Mouse (Mus musculus) hindbrain, embryonic 13.5 days (tissue): ENCODE measurements around the gene Cyp2f2. TPM values are rescaled to one million over a fixed set of nuclear protein-coding genes. Genes with fewer than 3 reads are reported as not detected.

Experiments
- ATAC-seq: fragments of 200-750 bp; cut with Nextera tagmentation; 2 replicates; pipeline ENCODE4 v1.8.0; 2017; ENCODE audit warnings: moderate TSS enrichment; ENCODE audit not compliant: low FRiP score
- H3K27ac ChIP-seq: fragments of 300-500 bp; sonication (generic); 2 replicates; pipeline ENCODE4 v1.5.1; 2015; ENCODE audit warnings: inconsistent platforms, mild to moderate bottlenecking, moderate library complexity
- H3K27me3 ChIP-seq: fragments of 300-500 bp; sonication (generic); 2 replicates; pipeline ENCODE4 v1.6.1; 2015; ENCODE audit warnings: mild to moderate bottlenecking, inconsistent platforms
- H3K36me3 ChIP-seq: fragments of 300-500 bp; sonication (generic); 2 replicates; pipeline ENCODE4 v1.6.1; 2015; ENCODE audit warnings: mild to moderate bottlenecking, inconsistent platforms
- H3K4me1 ChIP-seq: fragments of 300-500 bp; sonication (generic); replicated peaks from 2 replicates; pipeline ENCODE4 v1.6.1; 2015; ENCODE audit warnings: inconsistent platforms
- H3K4me2 ChIP-seq: fragments of 300-500 bp; sonication (generic); 2 replicates; pipeline ENCODE4 v1.6.1; 2015; ENCODE audit warnings: inconsistent platforms, mild to moderate bottlenecking, moderate library complexity
- H3K4me3 ChIP-seq: fragments of 300-500 bp; sonication (generic); 2 replicates; pipeline ENCODE4 v1.5.1; 2015; ENCODE audit warnings: mild to moderate bottlenecking, inconsistent platforms
- H3K9ac ChIP-seq: fragments of 300-500 bp; sonication (generic); 2 replicates; pipeline ENCODE4 v1.6.1; 2015; ENCODE audit warnings: mild to moderate bottlenecking, inconsistent platforms
- H3K9me3 ChIP-seq: fragments of 300-500 bp; sonication (generic); 2 replicates; pipeline ENCODE4 v1.6.1; 2016; ENCODE audit warnings: inconsistent platforms
- WGBS: fragments of 180-500 bp; shearing (Covaris S2); methylation state at CpG from one replicate; pipeline ENCODE4 v1.1.7; 2015; 5-methylcytosine and 5-hydroxymethylcytosine counted together
- polyA plus RNA-seq: library from polyadenylated mRNA; unstranded; fragments of >200 nt; fragmentation: Nextera tagmentation; extraction: Ambion mirVana; gene quantifications from 2 replicates; pipeline ENCODE4 v1.2.1, GENCODE M21; 2015

The Cyp2f2 gene
- polyA plus RNA-seq, 1 experiment from 2014 or later = 0.12 TPM

DNA sequence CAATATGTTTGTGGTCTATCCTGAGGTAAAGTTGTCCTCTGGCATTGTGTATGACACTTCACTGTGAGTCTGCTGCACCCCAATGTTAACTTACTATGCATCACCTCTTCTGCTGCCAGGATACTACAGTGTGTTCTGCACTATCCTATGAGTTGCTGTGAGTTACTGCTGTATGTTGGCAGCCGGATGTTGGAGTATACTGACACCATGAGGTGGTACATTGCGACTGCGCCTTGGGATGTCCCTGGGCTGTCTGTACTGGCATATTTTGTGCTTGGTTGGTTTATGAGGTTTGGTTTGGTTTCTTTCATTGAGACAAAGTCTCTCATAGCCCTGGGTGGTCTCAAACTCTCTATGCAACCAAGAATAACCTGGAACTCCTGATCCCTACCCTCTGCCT lies 8.5 kb downstream of the Cyp2f2 start:
- H3K4me1 ChIP-seq = no peaks in the 10 kb centered on the region
- WGBS = 59% methylated on average over 3 of the region's 3 CpGs
- H3K4me2 ChIP-seq = no peak overlapping the region
- no peaks in the 10 kb centered on the region for H3K27me3 ChIP-seq
- no peak overlapping the region for H3K27ac ChIP-seq
- no peak overlapping the region for H3K9ac ChIP-seq
- peak; percentile 36; the same call in 1 of the 2 replicates for ATAC-seq
- no peaks in the 10 kb centered on the region for H3K36me3 ChIP-seq
- no peaks in the 10 kb centered on the region for H3K9me3 ChIP-seq
- no peak overlapping the region for H3K4me3 ChIP-seq

DNA sequence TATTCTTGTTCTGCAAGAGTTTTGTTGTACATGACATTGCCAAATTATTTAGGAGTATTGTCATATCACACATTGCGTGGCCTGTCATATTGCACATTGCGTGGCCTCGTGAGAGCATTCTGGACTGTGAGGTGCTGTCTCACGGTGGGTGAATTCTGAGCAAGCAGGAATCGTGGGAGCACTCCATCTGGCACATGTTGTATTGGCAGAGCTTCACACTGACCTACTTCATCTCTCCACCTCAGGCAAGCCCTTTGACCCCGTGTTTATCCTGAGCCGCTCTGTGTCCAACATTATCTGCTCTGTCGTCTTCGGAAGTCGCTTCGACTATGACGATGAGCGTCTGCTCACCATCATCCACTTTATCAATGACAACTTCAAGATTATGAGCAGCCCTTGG lies 9.2 kb downstream of the Cyp2f2 start:
- Histone ChIP-seq H3K9ac (no peak overlapping the region), H3K4me1 (no peaks in the 10 kb centered on the region), H3K4me2 (no peak overlapping the region), H3K4me3 (no peak overlapping the region), H3K27me3 (no peaks in the 10 kb centered on the region), H3K9me3 (no peaks in the 10 kb centered on the region), H3K27ac (no peak overlapping the region), H3K36me3 (no peaks in the 10 kb centered on the region)
- WGBS = 92% methylated on average over 13 of the region's 13 CpGs
- ATAC-seq = no peak

DNA sequence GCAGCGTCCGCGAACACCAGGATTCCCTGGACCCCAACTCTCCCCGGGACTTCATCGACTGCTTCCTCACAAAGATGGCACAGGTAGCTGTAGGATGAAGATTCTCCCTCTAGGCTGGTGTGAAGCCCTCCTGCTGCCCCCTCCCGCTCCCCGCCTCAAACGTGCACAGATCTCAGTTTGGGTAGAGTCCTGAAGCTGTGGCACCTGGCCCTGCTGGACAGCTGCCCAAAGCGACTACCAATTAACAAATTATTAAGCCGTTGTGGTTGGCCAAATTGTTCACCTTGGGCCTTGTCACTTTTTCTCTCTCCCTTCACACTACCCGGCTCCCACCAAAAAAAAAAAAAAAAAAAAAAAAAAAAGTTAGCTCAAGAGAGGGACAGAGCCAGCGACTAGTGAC lies 10.1 kb downstream of the Cyp2f2 start:
- Histone ChIP-seq H3K4me1 (no peaks in the 10 kb centered on the region), H3K36me3 (no peaks in the 10 kb centered on the region), H3K4me2 (no peak overlapping the region), H3K9me3 (no peaks in the 10 kb centered on the region), H3K27ac (no peak overlapping the region), H3K4me3 (no peak overlapping the region), H3K9ac (no peak overlapping the region), H3K27me3 (no peaks in the 10 kb centered on the region)
- WGBS = 92% methylated on average over 12 of the region's 12 CpGs
- ATAC-seq = no peak

DNA sequence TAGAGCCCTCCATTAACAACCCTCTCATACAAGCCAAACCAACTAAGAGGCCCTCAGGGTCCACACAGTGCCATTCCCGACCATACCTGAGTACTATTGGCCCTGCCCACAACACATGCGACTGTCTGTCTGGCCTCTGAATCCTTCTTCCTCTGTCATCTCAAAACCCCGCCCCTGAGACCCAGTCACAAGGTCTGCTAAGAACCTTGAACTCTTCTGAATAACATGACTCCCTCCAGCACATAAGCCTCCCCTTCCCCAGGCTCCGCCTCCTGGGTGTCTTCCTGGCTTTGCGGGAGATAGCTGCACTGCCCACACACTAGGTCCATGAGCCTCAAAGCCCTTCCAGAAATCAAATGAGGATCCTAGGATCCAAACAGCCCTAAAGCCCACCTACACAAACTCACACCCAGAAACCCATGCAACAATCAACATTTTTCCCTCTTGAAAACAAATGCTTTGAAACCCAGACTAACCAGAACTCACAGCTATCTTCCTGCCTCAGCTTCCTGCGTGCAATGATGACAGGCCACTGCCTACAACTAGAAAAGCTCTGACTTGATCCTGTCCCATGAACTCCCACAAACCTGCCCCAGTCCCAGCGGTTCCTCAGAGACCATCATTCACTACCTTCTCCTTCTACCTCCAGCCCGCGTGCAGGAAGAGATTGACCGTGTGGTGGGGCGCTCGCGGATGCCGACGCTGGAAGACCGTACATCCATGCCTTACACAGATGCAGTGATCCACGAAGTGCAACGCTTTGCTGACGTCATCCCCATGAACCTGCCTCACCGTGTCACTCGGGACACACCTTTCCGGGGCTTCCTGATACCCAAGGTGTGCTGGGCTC lies 11.0 kb downstream of the Cyp2f2 start:
- no peak overlapping the region for H3K9ac ChIP-seq
- WGBS = 90% methylated on average over 22 of the region's 22 CpGs
- H3K27me3 ChIP-seq = no peaks in the 10 kb centered on the region
- no peaks in the 10 kb centered on the region for H3K36me3 ChIP-seq
- no peak overlapping the region for H3K4me2 ChIP-seq
- no peak for ATAC-seq
- no peak overlapping the region for H3K4me3 ChIP-seq
- no peak overlapping the region for H3K27ac ChIP-seq
- H3K4me1 ChIP-seq = no peaks in the 10 kb centered on the region
- H3K9me3 ChIP-seq = no peaks in the 10 kb centered on the region

DNA sequence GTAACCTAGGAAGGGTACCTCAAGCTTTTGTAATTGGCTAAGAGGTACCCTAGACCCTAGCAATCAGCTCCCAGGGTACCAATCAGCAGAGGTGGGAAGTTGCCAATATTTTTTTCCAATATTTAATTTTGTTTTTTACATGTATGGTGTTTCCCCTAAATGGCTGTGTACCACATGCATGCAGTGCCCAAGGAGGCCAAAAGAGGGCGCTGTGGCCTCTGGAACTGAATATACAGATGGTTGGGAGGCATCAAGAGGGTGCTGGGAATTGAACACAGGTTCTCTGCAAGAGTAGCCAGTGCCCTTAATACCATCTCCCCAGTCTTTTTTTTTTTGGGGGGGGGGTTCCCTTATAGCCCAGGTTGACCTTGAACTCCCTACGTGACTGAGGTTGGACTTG lies 11.7 kb downstream of the Cyp2f2 start:
- Histone ChIP-seq H3K27me3 (no peaks in the 10 kb centered on the region), H3K9me3 (no peaks in the 10 kb centered on the region), H3K4me1 (no peaks in the 10 kb centered on the region), H3K9ac (no peak overlapping the region), H3K4me3 (no peak overlapping the region), H3K4me2 (no peak overlapping the region), H3K36me3 (no peaks in the 10 kb centered on the region), H3K27ac (no peak overlapping the region)
- no peak for ATAC-seq
- WGBS = 72% methylated on average over 2 of the region's 2 CpGs

DNA sequence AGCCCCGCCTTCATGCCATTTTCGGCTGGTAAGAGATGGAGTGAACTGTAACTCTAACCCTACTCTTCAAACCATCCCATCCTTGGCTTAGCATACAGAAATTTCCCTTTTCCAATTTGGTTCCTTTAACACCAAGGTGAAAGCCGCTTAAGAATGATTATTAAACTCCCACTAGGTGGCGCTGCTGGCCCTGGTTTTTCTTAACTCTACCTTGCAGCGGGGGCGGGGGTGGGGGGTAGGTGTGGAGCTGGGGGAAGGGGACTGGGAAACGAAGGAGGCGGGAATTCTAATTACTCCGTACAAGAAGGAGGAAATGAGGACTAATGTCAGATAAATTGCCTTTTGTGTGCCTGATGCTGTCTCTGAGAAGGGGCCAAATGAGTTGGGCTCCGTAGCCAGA lies 12.9 kb downstream of the Cyp2f2 start:
- WGBS = 17% methylated on average over 10 of the region's 10 CpGs
- no peak overlapping the region for H3K4me3 ChIP-seq
- no peak overlapping the region for H3K4me2 ChIP-seq
- H3K27me3 ChIP-seq = no peaks in the 10 kb centered on the region
- no peak overlapping the region for H3K9ac ChIP-seq
- no peaks in the 10 kb centered on the region for H3K9me3 ChIP-seq
- no peak overlapping the region for H3K27ac ChIP-seq
- ATAC-seq = no peak
- H3K36me3 ChIP-seq = no peaks in the 10 kb centered on the region
- H3K4me1 ChIP-seq = no peaks in the 10 kb centered on the region

DNA sequence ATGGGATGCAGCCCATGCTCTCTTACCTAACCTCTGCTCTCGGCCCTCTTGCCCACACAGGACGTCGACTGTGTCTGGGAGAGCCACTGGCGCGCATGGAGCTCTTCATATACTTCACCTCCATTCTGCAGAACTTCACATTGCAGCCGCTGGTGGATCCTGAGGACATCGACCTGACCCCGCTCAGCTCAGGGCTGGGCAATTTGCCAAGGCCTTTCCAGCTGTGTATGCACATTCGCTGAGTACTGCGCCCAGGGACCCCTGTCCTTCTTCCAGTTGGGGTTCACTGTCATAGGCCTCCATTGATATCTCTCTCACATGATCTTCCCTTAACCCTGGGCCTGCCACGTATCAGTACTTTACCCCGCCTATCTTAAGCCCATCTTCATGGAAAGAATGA lies 13.4 kb downstream of the Cyp2f2 start:
- H3K4me3 ChIP-seq = no peak overlapping the region
- ATAC-seq = no peak
- H3K9me3 ChIP-seq = no peaks in the 10 kb centered on the region
- no peak overlapping the region for H3K9ac ChIP-seq
- no peaks in the 10 kb centered on the region for H3K27me3 ChIP-seq
- 69% methylated on average over 12 of the region's 12 CpGs for WGBS
- no peaks in the 10 kb centered on the region for H3K36me3 ChIP-seq
- no peaks in the 10 kb centered on the region for H3K4me1 ChIP-seq
- no peak overlapping the region for H3K27ac ChIP-seq
- no peak overlapping the region for H3K4me2 ChIP-seq

DNA sequence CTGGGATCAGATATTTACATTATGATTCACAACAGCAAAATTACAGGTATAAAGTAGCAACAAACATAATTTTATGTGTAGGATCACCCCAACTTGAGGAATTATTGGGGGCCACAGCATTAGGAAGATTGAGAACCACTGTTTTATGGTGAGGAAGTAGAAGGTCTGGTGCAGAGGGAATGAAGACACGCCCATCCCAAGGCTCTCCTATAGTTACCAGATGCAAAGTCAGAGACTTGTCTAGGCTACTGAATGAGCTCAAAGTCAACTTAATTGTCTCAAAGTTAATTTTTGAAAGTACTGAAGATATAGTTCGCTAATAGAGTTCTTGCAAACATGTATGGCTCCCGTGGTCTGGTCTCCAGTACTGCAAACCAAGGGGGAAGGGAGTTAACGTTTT lies 14.0 kb downstream of the Cyp2f2 start:
- no peaks in the 10 kb centered on the region for H3K9me3 ChIP-seq
- no peak overlapping the region for H3K9ac ChIP-seq
- 85% methylated on average over 4 of the region's 4 CpGs for WGBS
- H3K4me3 ChIP-seq = no peak overlapping the region
- no peaks in the 10 kb centered on the region for H3K27me3 ChIP-seq
- H3K4me1 ChIP-seq = no peaks in the 10 kb centered on the region
- no peak overlapping the region for H3K4me2 ChIP-seq
- H3K36me3 ChIP-seq = no peaks in the 10 kb centered on the region
- H3K27ac ChIP-seq = no peak overlapping the region
- no peak for ATAC-seq

DNA sequence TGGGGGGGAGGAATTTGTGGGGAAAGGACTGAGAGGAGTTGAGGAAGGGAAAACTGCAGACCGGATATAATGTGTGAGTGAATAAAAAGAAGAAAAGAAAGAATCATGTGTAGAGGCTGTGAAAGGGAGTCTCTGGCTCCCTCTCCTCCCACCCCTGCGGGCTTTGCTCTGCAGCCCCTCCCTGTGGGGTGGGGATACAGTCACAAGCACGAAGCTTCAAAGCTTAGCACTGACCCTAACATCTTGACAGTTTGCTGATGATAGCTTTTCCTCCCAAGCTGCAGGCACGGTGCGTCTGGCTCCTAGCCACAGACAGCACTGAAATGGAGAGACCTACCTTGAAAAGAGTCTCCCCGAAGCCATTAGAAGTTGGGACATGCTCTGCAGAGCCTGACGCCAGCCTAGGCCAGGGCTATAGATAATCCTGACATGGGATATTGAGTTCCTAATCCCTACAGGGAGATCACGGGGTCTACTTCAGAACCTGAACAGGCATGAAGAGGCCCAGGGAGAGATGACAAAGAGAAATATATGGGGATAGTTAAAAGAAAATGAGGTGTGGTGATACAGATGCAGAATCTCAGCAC lies 16.8 kb downstream of the Cyp2f2 start:
- Histone ChIP-seq H3K4me2 (no peak overlapping the region), H3K4me1 (no peaks in the 10 kb centered on the region), H3K36me3 (no peaks in the 10 kb centered on the region), H3K9ac (no peak overlapping the region), H3K4me3 (no peak overlapping the region), H3K27ac (no peak overlapping the region), H3K27me3 (no peaks in the 10 kb centered on the region), H3K9me3 (0 out of 2 replicates have a peak, but pooled peaks cover 8% of the 10 kb centered on the region)
- no peak for ATAC-seq
- WGBS = 72% methylated on average over 8 of the region's 8 CpGs

DNA sequence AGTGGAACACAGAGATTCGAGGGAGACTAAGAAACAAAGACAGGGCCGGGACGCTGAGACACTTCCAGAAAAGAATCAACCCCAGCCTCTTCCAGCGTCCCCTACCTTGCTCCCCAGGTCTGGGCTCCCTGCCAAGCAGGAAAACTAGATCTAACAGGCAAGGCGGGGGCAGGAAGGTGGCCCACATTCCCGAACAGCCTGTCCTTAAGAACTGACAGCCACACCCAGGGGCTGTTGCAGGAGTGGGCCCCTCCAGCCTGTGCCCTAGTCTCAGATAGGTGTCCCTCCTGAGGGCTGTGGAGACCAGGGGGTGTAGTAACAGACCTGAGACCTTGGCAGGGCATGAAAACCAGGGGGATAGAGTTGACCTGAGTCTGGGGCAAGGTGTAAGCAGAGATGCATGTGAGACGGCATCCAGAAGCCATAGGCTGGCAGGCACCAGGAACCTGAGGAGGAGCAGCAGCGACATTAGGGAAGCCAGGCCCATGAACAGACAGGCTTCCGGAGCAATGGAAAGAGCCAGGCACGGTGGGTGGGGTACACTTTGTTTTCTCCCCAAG lies 33.6 kb downstream of the Cyp2f2 start, which contains the start of gene Cyp2t4:
Cyp2t4 (plus strand) TSS at position 510 of the 560 bp plus-strand sequence.
- H3K36me3 ChIP-seq = peaks cover 13% of the 10 kb centered on the region
- no peak within 1 kb of the TSS for H3K27ac ChIP-seq
- H3K4me1 ChIP-seq = no peaks in the 10 kb centered on the region
- no peaks in the 10 kb centered on the region for H3K9me3 ChIP-seq
- H3K9ac ChIP-seq = no peak within 1 kb of the TSS
- 81% methylated on average over 10 of the region's 10 CpGs for WGBS
- no peaks in the 10 kb centered on the region for H3K27me3 ChIP-seq
- no peak within 1 kb of the TSS for H3K4me3 ChIP-seq
- no peak for ATAC-seq
- H3K4me2 ChIP-seq = no peak within 1 kb of the TSS

DNA sequence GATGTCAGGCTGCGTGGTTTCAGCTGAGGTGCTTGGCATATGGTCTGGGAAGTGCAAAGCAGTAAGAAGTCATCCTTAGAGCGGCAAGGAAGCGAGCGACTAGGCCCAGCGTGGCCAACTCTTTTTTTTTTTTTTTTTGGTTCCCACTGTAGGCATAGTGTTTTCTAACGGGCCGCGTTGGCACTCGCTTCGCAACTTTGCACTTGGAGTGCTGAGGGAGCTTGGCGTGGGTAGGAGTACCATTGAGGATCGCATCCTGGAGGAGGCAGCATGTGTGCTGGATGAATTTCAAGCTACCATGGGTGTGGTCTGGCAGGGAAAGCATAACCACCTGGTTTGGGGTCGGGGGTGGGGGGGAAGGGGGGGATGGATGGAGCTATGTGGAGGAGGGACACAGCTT lies 36.3 kb downstream of the Cyp2f2 start:
- no peak overlapping the region for H3K27ac ChIP-seq
- WGBS = 84% methylated on average over 13 of the region's 13 CpGs
- no peaks in the 10 kb centered on the region for H3K9me3 ChIP-seq
- no peak overlapping the region for H3K4me3 ChIP-seq
- H3K4me2 ChIP-seq = no peak overlapping the region
- H3K36me3 ChIP-seq = peaks cover 31% of the 10 kb centered on the region
- ATAC-seq = no peak
- H3K27me3 ChIP-seq = no peaks in the 10 kb centered on the region
- H3K4me1 ChIP-seq = peaks cover 16% of the 10 kb centered on the region
- H3K9ac ChIP-seq = no peak overlapping the region

DNA sequence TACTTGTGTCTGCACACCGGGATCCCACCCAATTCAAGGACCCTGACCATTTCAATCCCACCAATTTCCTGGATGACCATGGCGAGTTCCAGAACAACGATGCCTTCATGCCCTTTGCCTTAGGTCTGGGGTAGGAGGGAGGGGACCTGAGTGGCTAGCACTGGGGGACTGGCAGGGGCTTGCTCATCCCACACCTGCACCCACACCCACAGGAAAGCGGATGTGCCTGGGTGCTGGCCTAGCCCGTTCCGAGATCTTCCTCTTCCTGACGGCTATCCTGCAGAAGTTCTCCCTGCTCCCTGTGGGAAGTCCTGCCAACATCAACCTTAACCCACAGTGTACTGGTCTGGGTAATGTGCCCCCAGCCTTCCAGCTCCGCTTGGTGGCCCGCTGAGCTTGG lies 38.5 kb downstream of the Cyp2f2 start:
- ATAC-seq = no peak
- Histone ChIP-seq H3K9me3 (no peaks in the 10 kb centered on the region), H3K9ac (no peak overlapping the region), H3K4me2 (no peak overlapping the region), H3K4me1 (peaks cover 37% of the 10 kb centered on the region), H3K36me3 (peaks cover 49% of the 10 kb centered on the region), H3K27me3 (no peaks in the 10 kb centered on the region), H3K4me3 (no peak overlapping the region), H3K27ac (no peak overlapping the region)
- 96% methylated on average over 9 of the region's 9 CpGs for WGBS

DNA sequence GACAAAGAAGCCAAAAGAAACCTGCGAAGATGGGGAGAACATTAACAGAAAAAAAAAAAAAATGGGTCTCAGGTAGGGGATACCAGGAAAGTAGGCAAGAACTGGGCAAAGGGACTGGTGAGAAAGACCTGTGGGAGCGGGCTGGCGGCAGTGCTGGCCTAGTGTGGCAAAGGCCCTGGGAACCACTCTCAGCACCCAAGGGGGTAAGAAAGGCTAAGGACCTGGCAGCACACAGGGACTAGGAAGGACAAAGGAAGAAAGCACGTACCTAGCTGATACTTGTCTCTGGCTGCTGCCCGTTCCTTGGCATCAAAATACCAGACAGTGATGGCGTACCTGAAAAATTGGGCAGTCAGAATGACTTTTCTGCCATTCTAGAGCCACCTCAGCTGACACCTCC lies 39.5 kb downstream of the Cyp2f2 start:
- H3K27ac ChIP-seq = no peak overlapping the region
- peaks cover 48% of the 10 kb centered on the region for H3K4me1 ChIP-seq
- no peak for ATAC-seq
- no peaks in the 10 kb centered on the region for H3K9me3 ChIP-seq
- no peak overlapping the region for H3K4me2 ChIP-seq
- no peak overlapping the region for H3K9ac ChIP-seq
- WGBS = 93% methylated on average over 6 of the region's 6 CpGs
- no peak overlapping the region for H3K4me3 ChIP-seq
- no peaks in the 10 kb centered on the region for H3K27me3 ChIP-seq
- peaks cover 59% of the 10 kb centered on the region for H3K36me3 ChIP-seq
